Mouse (Mus musculus) bone marrow macrophage, adult 2 months (primary cell): ENCODE data around the gene Gprin3.
"Not testable (repeated sequence)": the region's sequence is repeated elsewhere in the genome, so short reads cannot be mapped to it uniquely, and the experiment has no call there.

Source experiments
- CTCF ChIP-seq: IDR thresholded peaks from 2 replicates; pipeline ENCODE4 v1.5.1; 2012; ENCODE audit warnings: low read depth, mild to moderate bottlenecking, low read length, moderate library complexity
- POLR2A ChIP-seq: IDR thresholded peaks from 2 replicates; pipeline ENCODE4 v1.6.1; 2012; ENCODE audit warnings: mild to moderate bottlenecking, low read depth, low read length, borderline replicate concordance

GRCm38 (mm10) chr6:59304235-59304942, 121.7 kb downstream of the Gprin3 start:
- not testable (repeated sequence) for TF ChIP-seq CTCF, POLR2A
